Mouse (Mus musculus): ENCODE data around the gene 4933406M09Rik. TPM values are rescaled to one million over a fixed set of nuclear protein-coding genes. Genes with fewer than 3 reads are reported as not detected.

Gene 4933406M09Rik
- polyA plus RNA-seq (2012; rRNA removed), result not detected in 2 replicates

GRCm38 (mm10) chr1:134385666-134386065, at the start of gene 4933406M09Rik:
TSS of gene 4933406M09Rik (plus strand) at chr1:134385940.

GRCm38 (mm10) chr1:134361857-134362212, 23.9 kb upstream of the 4933406M09Rik start, which contains the start of gene Tmem183a:
TSS of gene Tmem183a (minus strand) at chr1:134361979.

GRCm38 (mm10) chr1:134405509-134406413, 20.0 kb downstream of the 4933406M09Rik start, which contains the start of gene Cyb5r1:
TSS of gene Cyb5r1 (plus strand) at chr1:134405559.

GRCm38 (mm10) chr1:134415168-134415831, 29.6 kb downstream of the 4933406M09Rik start, which contains the start of gene Adipor1:
TSS of gene Adipor1 (plus strand) at chr1:134415378.

Other genes with a start within 250 kb of the 4933406M09Rik start
- 1.2 and 1.3 TPM in 2 replicates for gene Chil1, start 203.8 kb upstream of the 4933406M09Rik start, polyA plus RNA-seq (2012; rRNA removed)
- 0.10 and 9.1 TPM in 2 replicates for gene Mybph, start 192.5 kb upstream of the 4933406M09Rik start, polyA plus RNA-seq (2012; rRNA removed)
- gene Adora1, start 150.5 kb upstream of the 4933406M09Rik start, polyA plus RNA-seq (2012; rRNA removed), result 0.53 and 1.7 TPM in 2 replicates
- 0.46 and 40.7 TPM in 2 replicates for gene Myog, start 96.0 kb upstream of the 4933406M09Rik start, polyA plus RNA-seq (2012; rRNA removed)
- 6.8 and 11.6 TPM in 2 replicates for gene Ppfia4, start 53.0 kb upstream of the 4933406M09Rik start, polyA plus RNA-seq (2012; rRNA removed)
- 96.1 and 114 TPM in 2 replicates for gene Tmem183a, start 24.0 kb upstream of the 4933406M09Rik start, polyA plus RNA-seq (2012; rRNA removed)
- 22.7 and 30.1 TPM in 2 replicates for gene Cyb5r1, start 19.6 kb downstream of the 4933406M09Rik start, polyA plus RNA-seq (2012; rRNA removed)
- gene Adipor1, start 29.4 kb downstream of the 4933406M09Rik start, polyA plus RNA-seq (2012; rRNA removed), result 44.2 and 57.9 TPM in 2 replicates
- gene Klhl12, start 69.6 kb downstream of the 4933406M09Rik start, polyA plus RNA-seq (2012; rRNA removed), result 22.9 and 25.2 TPM in 2 replicates
- 16.9 and 23.8 TPM in 2 replicates for gene Rabif, start 108.7 kb downstream of the 4933406M09Rik start, polyA plus RNA-seq (2012; rRNA removed)
- gene Mgat4e, start 163.7 kb downstream of the 4933406M09Rik start, polyA plus RNA-seq (2012; rRNA removed), result 0.07 TPM in 1 of 2 replicates, not detected in the other
- gene Kdm5b, start 174.2 kb downstream of the 4933406M09Rik start, polyA plus RNA-seq (2012; rRNA removed), result 48.1 and 53.2 TPM in 2 replicates

Data from central nervous system, embryonic 11.5 days (tissue).